Mouse (Mus musculus): ENCODE measurements around the gene Adamts3.
A peak's percentile ranks its signal among the peaks of the same experiment; 100 is the strongest.

Gene Adamts3

DNA sequence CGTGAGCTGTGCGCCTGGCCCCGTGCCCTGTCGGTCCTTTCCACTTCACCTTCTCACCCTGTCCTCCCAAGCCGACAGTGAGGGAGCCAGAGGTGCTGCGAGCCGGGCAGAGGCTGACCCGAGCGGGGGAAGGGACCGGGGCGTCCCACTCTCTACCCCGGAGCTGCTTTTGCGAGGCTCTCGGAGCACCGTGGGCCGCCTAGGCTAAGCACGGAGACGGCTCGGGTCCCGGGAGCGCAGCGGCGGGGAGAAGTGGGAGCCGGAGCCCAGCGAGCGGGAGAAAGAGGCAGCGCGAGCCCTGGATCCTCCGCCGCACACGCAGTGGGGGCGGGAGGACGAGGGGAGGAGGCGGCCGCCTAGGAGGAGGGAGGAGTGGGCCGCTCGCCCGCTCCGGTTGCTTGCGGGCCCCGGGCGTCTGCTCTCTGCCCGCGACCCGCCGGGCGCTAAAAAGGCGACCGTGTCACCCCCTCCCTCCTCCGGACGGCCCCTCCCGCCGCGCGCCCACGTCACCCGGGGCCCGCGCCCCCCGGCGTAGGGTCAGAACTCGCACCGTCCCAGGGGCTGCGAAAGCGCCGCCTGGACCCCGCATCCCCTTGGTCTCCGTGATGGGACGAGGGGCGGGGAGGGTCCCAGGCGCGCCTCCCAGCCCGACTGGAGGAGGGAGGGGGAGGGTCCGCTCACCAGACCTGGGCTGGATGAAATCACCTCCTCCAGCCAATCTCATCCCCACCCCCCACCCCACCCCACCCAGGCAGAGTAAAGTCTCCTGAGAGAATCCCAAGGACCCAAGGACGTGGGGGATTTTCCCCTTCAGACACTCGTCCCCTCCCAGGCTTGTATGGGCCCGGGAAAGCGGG, at the start of gene Adamts3:
Gene Adamts3, minus strand, starts transcription at position 284 of the 857 bp plus-strand sequence.
- DNase-seq: no peak

- no peak for DNase-seq
Measured at GRCm38 (mm10) chr5:89931511-89931910, 48.4 kb upstream of the Adamts3 start.

DNA sequence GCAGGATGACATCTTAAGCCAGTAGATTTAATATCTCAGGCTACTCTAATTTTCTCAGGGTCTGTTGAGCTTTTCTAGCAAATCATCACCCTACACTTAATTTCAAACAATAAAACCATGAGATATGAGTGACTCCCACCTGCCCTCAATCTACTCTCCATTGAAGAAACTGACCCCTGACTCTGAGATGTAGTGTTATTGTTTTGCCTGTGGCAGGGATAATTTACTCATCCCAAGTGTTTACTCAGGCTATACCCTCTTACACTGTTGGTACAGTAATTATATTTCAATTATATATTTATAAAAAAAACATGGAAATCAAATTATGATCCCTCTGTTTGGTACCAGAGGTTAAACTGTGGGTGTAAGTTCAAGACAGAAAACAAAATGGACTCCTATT, 29.2 kb upstream of the Adamts3 start:
- no peak for DNase-seq

DNA sequence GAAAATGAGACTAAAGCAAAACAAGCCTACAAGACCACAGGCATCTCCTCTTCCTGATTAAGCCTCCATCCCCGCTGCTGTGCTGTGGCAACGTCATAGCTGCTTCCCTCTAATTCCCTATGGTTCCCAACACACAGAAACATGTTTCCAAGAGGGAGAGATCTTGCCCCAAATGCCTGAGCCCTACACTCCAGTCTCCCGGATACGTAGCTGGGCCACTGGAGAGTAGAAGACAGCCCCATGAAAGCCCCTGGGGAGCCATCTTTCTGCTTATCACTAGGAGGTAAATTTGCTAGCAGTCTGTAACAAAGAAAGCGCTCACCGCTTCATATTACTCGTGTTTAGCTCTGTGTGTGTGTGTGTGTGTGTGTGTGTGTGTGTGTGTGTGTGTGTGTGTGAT, 28.8 kb upstream of the Adamts3 start:
- DNase-seq: no peak

DNA sequence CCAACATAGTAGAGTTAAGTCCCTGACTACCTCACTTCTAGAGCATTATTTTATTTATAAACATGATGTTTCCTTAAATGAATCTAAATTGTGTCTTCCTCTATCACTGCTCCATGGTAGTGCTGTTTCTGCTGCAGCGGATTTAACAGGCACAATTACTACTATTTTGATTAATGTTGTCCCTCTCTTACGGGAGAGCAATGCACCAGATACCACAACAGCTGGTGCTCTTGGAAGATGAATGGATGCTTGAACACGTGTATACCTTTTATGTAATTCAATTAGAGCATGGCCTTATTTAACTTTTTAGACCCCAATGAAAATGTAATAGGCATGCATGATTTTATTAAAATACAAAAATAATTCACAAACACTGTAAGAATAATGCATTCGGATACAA, 28.4 kb upstream of the Adamts3 start:
- DNase-seq: no peak

DNA sequence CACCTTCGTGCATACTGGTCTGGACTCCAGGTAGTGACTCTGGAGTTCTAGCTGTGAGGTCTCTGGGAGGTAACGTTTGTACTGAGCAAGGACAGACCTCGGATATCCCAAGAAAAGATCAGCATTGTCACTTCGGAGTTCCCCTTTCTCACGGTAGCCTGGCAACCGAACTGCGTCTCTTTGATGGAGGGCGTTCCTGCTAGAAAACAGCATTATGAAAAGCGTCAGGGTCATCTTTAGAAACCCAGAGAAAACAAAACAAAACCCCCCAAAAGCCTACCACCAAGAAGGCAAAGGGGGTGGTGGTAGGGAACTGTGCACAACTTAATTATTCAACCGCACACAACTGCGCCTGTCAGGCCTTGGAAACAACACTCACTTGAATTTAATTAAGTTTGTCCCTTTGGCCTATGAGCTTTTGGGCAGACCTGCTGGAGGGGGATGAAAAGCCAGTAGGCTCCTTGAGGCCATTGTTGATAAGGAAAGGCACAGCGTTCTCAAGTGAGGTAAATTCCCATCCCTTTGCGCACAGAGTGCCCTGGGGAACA, 23.8 kb upstream of the Adamts3 start:
- no peak for DNase-seq

- DNase-seq: no peak
Measured at GRCm38 (mm10) chr5:89901026-89901425, 17.9 kb upstream of the Adamts3 start.

- no peak for DNase-seq
Measured at GRCm38 (mm10) chr5:89897495-89897894, 14.4 kb upstream of the Adamts3 start.

- DNase-seq: no peak
Measured at GRCm38 (mm10) chr5:89895520-89895919, 12.4 kb upstream of the Adamts3 start.

- no peak for DNase-seq
Measured at GRCm38 (mm10) chr5:89884991-89885390, 1.9 kb upstream of the Adamts3 start.

DNA sequence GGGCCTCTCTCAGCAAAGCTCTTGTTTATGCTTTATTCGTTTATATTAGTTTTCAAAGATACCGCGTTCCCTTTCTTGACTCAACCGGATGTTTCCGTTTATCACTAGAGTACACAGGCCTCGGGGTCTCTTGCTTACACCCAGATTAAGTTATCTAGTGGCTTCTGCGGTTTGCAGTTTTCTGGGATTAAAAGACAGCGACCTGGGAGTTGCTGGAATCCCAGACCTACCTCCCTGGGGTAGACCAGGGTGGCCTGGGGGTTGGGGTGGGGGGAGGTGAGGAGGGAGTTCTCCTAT, 722 bp upstream of the Adamts3 start:
- DNase-seq: no peak

DNA sequence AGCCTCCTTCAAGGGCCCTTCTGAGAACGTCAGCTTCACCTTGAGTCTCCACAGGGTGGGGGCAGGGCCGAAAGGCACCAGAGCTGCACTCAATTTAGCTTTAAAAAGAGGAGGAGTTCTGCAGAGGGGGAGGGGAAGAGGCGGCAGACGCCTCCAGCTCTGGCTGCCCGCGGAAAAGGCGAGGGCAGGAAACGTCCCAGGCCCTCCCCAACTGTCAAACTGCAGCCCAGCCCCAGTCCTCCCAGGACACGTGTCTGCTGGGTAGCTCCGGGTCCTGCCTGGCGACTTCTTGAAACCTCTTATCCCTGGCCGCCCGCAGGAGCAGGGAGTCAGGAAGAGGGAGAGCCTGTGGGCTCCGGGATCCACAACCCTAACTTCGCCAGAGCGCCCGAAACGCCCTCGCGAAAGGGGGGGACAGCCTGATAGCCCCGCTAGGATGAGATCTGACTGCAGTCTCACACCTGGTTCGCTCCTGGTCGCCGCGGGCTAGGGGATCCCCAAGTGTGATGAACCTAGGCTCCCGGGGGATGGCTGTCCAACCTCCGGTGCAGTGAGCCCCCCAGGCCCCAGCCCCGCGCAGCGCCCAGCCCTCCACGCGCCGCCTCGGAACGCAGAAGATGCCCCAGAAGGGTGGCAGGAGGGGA, 921 bp downstream of the Adamts3 start:
- no peak for DNase-seq

GRCm38 (mm10) chr5:89881425-89881824, 1.7 kb downstream of the Adamts3 start:
- DNase-seq: no peak

GRCm38 (mm10) chr5:89878866-89879392, 4.2 kb downstream of the Adamts3 start:
- no peak for DNase-seq

GRCm38 (mm10) chr5:89872661-89873060, 10.5 kb downstream of the Adamts3 start:
- no peak for DNase-seq

DNA sequence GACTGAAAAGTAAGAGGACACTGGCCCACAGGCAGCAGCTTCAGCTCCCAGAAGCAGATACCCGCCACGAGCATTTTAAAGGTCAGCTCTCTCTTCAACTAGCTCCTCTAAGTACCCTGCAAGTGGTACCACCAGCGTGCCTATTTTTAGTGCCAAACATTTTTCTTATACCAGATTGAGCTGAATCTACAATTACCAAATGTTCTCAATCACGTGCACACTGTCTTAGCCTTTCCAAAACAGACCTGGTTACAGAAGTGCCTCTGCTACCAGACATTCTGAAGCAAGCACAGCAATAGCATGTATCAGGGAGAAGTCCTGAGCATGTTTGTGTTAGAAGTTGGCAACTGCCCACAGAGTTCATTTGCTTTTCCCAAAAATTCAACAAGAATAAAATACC, 23.5 kb downstream of the Adamts3 start:
- DNase-seq: no peak

GRCm38 (mm10) chr5:89858837-89859236, 24.3 kb downstream of the Adamts3 start:
- DNase-seq: no peak

DNA sequence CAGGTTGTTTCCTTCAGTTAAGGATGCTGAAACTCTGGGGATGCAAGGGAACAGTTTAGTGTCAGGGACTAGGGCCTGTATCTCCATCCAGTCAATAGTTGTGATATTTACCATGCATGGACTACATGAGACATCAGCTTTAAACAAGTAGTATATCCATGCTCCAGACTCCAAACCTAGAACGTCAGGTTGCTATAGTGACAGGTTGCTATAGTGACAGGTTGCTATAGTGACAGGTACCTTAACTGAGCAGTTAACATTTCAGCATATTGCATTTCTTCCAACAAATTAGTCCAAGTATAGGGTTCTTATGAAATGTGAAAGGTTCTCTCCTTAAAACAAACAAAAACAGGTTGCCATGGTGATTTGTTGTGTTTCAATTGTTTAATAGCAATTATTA, 36.6 kb downstream of the Adamts3 start:
- DNase-seq: no peak

DNA sequence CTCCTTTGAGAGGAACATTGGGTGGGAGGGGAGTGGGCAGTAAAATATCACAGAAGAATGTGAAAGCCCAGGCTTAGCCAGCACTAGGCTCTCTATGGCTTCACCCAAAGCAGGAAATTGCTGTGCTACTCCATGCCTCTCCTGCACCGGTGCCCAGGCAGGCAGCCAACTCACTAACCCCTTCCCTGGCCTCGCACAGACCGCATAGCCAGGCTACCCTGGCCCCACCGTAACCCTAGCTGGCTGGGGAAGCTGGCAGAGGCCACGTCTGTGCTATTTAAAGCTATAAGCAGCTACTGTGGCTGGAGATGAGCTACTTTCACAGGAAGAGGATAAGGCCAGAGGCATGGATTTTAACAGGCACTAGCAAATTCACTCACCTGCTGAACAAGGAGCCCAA, 38.8 kb downstream of the Adamts3 start:
- no peak for DNase-seq

- DNase-seq: no peak
Measured at GRCm38 (mm10) chr5:89843478-89843877, 39.7 kb downstream of the Adamts3 start.

GRCm38 (mm10) chr5:89839627-89840026, 43.5 kb downstream of the Adamts3 start:
- no peak for DNase-seq

GRCm38 (mm10) chr5:89821175-89821574, 62.0 kb downstream of the Adamts3 start:
- no peak for DNase-seq

DNA sequence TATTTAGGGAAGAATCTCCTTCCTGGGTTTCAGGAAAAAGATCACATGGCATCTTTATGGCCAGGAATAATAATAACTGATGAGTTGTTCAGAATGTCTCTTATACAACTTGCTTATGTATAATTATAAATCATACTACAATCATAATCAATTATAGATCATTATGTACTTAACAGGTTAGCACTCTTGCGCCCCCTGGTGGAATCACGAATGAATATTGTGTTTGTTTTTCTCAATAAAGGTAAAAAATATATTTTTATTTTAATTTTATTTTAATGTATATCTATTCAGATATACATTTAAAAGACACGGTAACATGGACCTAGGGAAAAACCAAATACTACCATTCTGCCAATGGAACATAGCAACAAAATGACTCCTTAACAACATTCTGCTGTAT, 63.6 kb downstream of the Adamts3 start:
- peak; percentile 8 to 13 for DNase-seq

- DNase-seq: no peak
Measured at GRCm38 (mm10) chr5:89816610-89817009, 66.5 kb downstream of the Adamts3 start.
